ENCODE assay signal across 8 mouse cellular contexts in genomic region chr11:115187693-115188092, GRCm38 (mm10). TPM values are rescaled to one million over a fixed set of nuclear protein-coding genes. Genes with fewer than 3 reads are reported as not detected.
DNase-seq lines count a peak whose midpoint lies in the region; ATAC-seq and TF ChIP-seq lines count a peak whose summit lies in the region.

Nat9 (minus strand) TSS chr11:115187859.

- no peaks in the 10 kb centered on the region for H3K9me3 ChIP-seq in kidney, embryonic 16.5 days (ENCODE audit: low read length)
- H3K9me3 ChIP-seq in forebrain, embryonic 16.5 days (ENCODE audit: control insufficient read depth, low read length) = no peaks in the 10 kb centered on the region
- no peaks in the 10 kb centered on the region for H3K9me3 ChIP-seq in hindbrain, embryonic 15.5 days
- H3K9me3 ChIP-seq in liver, postnatal 0 days (ENCODE audit: low read length) = no peaks in the 10 kb centered on the region

- ATAC-seq in kidney, embryonic 16.5 days (ENCODE audit: low FRiP score, low TSS enrichment) = no peak
- ATAC-seq in Patski = no peak
- no peak; the same call in 1 of the 2 replicates for ATAC-seq in forebrain, embryonic 16.5 days
- ATAC-seq in hindbrain, embryonic 15.5 days (ENCODE audit: low FRiP score, low read depth) = peak; percentile 25; the same call in 1 of the 2 replicates
- ATAC-seq in liver, postnatal 0 days = peak; percentile 16; the same call in 1 of the 2 replicates

- no peak for TF ChIP-seq CTCF in Patski (IDR thresholded peaks at IDR 0.05)
- no peak for TF ChIP-seq CTCF in liver, postnatal 0 days (IDR thresholded peaks at IDR 0.05; ENCODE audit: low read depth)

- DNase-seq in kidney, adult 18-20 months = no peak
- DNase-seq in Patski (ENCODE audit: low read depth, low spot score) = no peak
- DNase-seq in liver, postnatal 0 days = no peak
- no peak for DNase-seq in spleen, postnatal 14 days (ENCODE audit: low spot score in 2 of 2)
- DNase-seq in embryo, embryonic 10 days (ENCODE audit: low spot score) = no peak

- H3K4me3 ChIP-seq in kidney, embryonic 16.5 days (ENCODE audit: low read length) = peak within 1 kb of the TSS; percentile 69
- H3K4me3 ChIP-seq in forebrain, embryonic 16.5 days (replicated peaks; ENCODE audit: low read length) = peak within 1 kb of the TSS; percentile 73
- H3K4me3 ChIP-seq in hindbrain, embryonic 15.5 days = peak within 1 kb of the TSS; percentile 63
- peak within 1 kb of the TSS; percentile 78 for H3K4me3 ChIP-seq in liver, postnatal 0 days (ENCODE audit: low read depth, low read length)

- WGBS in kidney, embryonic 16.5 days = 8% methylated on average over 12 of the region's 12 CpGs
- WGBS in forebrain, embryonic 16.5 days = 10% methylated on average over 12 of the region's 12 CpGs
- WGBS in hindbrain, embryonic 15.5 days = 10% methylated on average over 12 of the region's 12 CpGs
- WGBS in liver, postnatal 0 days (ENCODE audit: insufficient replicate concordance) = 5% methylated on average over 11 of the region's 12 CpGs

- no peaks in the 10 kb centered on the region for H3K27me3 ChIP-seq in kidney, embryonic 16.5 days (ENCODE audit: insufficient read depth, low read length)
- no peaks in the 10 kb centered on the region for H3K27me3 ChIP-seq in Patski
- no peaks in the 10 kb centered on the region for H3K27me3 ChIP-seq in forebrain, embryonic 16.5 days (replicated peaks; ENCODE audit: control insufficient read depth, insufficient read depth, low read length)
- H3K27me3 ChIP-seq in hindbrain, embryonic 15.5 days = no peaks in the 10 kb centered on the region
- no peaks in the 10 kb centered on the region for H3K27me3 ChIP-seq in liver, postnatal 0 days (ENCODE audit: insufficient read depth, low read length)

- no peak for TF ChIP-seq EP300 in liver, postnatal 0 days (IDR thresholded peaks at IDR 0.05; ENCODE audit: low read depth)

- H3K4me1 ChIP-seq in kidney, embryonic 16.5 days (ENCODE audit: insufficient read depth, low read length) = peaks cover 15% of the 10 kb centered on the region
- H3K4me1 ChIP-seq in forebrain, embryonic 16.5 days (replicated peaks; ENCODE audit: control insufficient read depth, insufficient read depth, low read length) = peaks cover 16% of the 10 kb centered on the region
- peaks cover 21% of the 10 kb centered on the region for H3K4me1 ChIP-seq in hindbrain, embryonic 15.5 days (replicated peaks)
- H3K4me1 ChIP-seq in liver, postnatal 0 days (ENCODE audit: insufficient read depth) = peaks cover 25% of the 10 kb centered on the region

- H3K9ac ChIP-seq in kidney, embryonic 16.5 days (replicated peaks; ENCODE audit: low read length) = peak within 1 kb of the TSS; percentile 77
- peak within 1 kb of the TSS; percentile 83 for H3K9ac ChIP-seq in forebrain, embryonic 16.5 days (replicated peaks; ENCODE audit: low read depth, low read length)
- H3K9ac ChIP-seq in hindbrain, embryonic 15.5 days = peak within 1 kb of the TSS; percentile 70
- H3K9ac ChIP-seq in liver, postnatal 0 days (replicated peaks) = peak within 1 kb of the TSS; percentile 84

- peak within 1 kb of the TSS; percentile 97 for H3K4me2 ChIP-seq in kidney, embryonic 16.5 days (replicated peaks; ENCODE audit: low read depth, low read length)
- H3K4me2 ChIP-seq in forebrain, embryonic 16.5 days (ENCODE audit: low read length) = peak within 1 kb of the TSS; percentile 92
- H3K4me2 ChIP-seq in hindbrain, embryonic 15.5 days = peak within 1 kb of the TSS; percentile 85
- H3K4me2 ChIP-seq in liver, postnatal 0 days (ENCODE audit: low read depth, low read length) = peak within 1 kb of the TSS; percentile 97

- peak within 1 kb of the TSS; percentile 79 for H3K27ac ChIP-seq in kidney, embryonic 16.5 days (ENCODE audit: low read length)
- H3K27ac ChIP-seq in forebrain, embryonic 16.5 days (ENCODE audit: low read length) = peak within 1 kb of the TSS; percentile 67
- peak within 1 kb of the TSS; percentile 82 for H3K27ac ChIP-seq in hindbrain, embryonic 15.5 days (replicated peaks)
- peak within 1 kb of the TSS; percentile 88 for H3K27ac ChIP-seq in liver, postnatal 0 days (ENCODE audit: low read depth)

- H3K36me3 ChIP-seq in kidney, embryonic 16.5 days (ENCODE audit: insufficient read depth, low read length) = peaks cover 6% of the 10 kb centered on the region; the same call in 1 of the 2 replicates
- H3K36me3 ChIP-seq in forebrain, embryonic 16.5 days (ENCODE audit: control insufficient read depth, insufficient read depth) = no peaks in the 10 kb centered on the region
- H3K36me3 ChIP-seq in hindbrain, embryonic 15.5 days = no peaks in the 10 kb centered on the region
- peaks cover 4% of the 10 kb centered on the region; the same call in 1 of the 2 replicates for H3K36me3 ChIP-seq in liver, postnatal 0 days (replicated peaks; ENCODE audit: insufficient read depth, low read length)

- in situ Hi-C loops in Patski (cut with MboI; ENCODE audit: low pct_unique_long_range_greater_than_20kb) = no loop called here

- CTCF ChIA-PET in Patski (lab: Charles Lee) = interaction anchor here (1.2 to 1.8 kb wide), 4 partner anchors 25 to 87 kb away, joined by 3 to 7 read pairs (median 4); partner anchors contain the start of gene Slc9a3r1

- POLR2A ChIA-PET in Patski (lab: Charles Lee) = interaction anchor here (1.9 kb wide), 1 partner anchor 24 kb away, joined by 5 read pairs; no protein-coding TSS in a partner anchor

RNA-seq across cellular contexts. Expression of gene Nat9, which starts in this region (rescaled TPM):
- 28.0 and 29.7 TPM in 2 replicates for polyA plus RNA-seq in kidney, embryonic 16.5 days (2015; fragmentation: Nextera tagmentation; extraction: Ambion mirVana)
- polyA plus RNA-seq in Patski (2021) = 28.0 TPM
- 20.6 and 24.2 TPM in 2 replicates for polyA plus RNA-seq in forebrain, embryonic 16.5 days (2015; fragmentation: Nextera tagmentation; extraction: Ambion mirVana)
- polyA plus RNA-seq in hindbrain, embryonic 15.5 days (2015; fragmentation: Nextera tagmentation; extraction: Ambion mirVana) = 19.1 and 20.4 TPM in 2 replicates
- polyA plus RNA-seq in liver, postnatal 0 days (2015; fragmentation: Nextera tagmentation; extraction: Ambion mirVana) = 16.5 and 16.7 TPM in 2 replicates

Comparison
In these comparisons a context has a peak if more than half of its experiments do, and no peak if none do; other contexts are left out.
1. ATAC-seq: peak in hindbrain, embryonic 15.5 days (single experiment) and liver, postnatal 0 days (single experiment); none in kidney, embryonic 16.5 days (single experiment), Patski (single experiment) and forebrain, embryonic 16.5 days (single experiment).
2. Peak in every context shown above with its lines, with median percentiles within 50 percentile points of each other: H3K27ac ChIP-seq, H3K4me2 ChIP-seq, H3K4me3 ChIP-seq and H3K9ac ChIP-seq.